Mouse (Mus musculus) liver, embryonic 14.5 days (tissue): Measurements from ENCODE around the gene Ppp1r17.

ENCODE experiments used
- CTCF ChIP-seq: IDR thresholded peaks from 2 replicates; pipeline ENCODE4 v1.5.1; 2016; ENCODE audit warnings: antibody characterized with exemption, low read depth, control low read depth
- EP300 ChIP-seq: IDR thresholded peaks from 2 replicates; pipeline ENCODE4 v1.6.1; 2016; ENCODE audit warnings: antibody characterized with exemption, low read depth

GRCm38 (mm10) chr6:56027966-56028365 is 10.7 kb downstream of the Ppp1r17 start:
- TF ChIP-seq EP300 (no peak), CTCF (no peak)
